Mouse (Mus musculus): Measurements from ENCODE around the gene Igfbp6. TPM values are rescaled to one million over a fixed set of nuclear protein-coding genes. Genes with fewer than 3 reads are reported as not detected.
"Not testable (repeated sequence)": the region's sequence is repeated elsewhere in the genome, so short reads cannot be mapped to it uniquely, and the experiment has no call there.

The Igfbp6 gene
- polyA plus RNA-seq, 1 experiment = 46.3 TPM

GRCm38 (mm10) chr15:102136129-102136758, 7.9 kb upstream of the Igfbp6 start, which contains the start of gene Spryd3:
Gene Spryd3, minus strand, starts transcription at chr15:102136234.
- DNase-seq (ENCODE audit: extremely low spot score in 1 of 2, low spot score in 1 of 2) = peak; percentile 95 to 99

- no peak for DNase-seq (ENCODE audit: extremely low spot score in 1 of 2, low spot score in 1 of 2)
Observed at GRCm38 (mm10) chr15:102141120-102141519, 3.0 kb upstream of the Igfbp6 start.

GRCm38 (mm10) chr15:102142914-102143912, 949 bp upstream of the Igfbp6 start:
- DNase-seq (ENCODE audit: extremely low spot score in 1 of 2, low spot score in 1 of 2) = peak in 1 of 2 experiments; percentile 65

GRCm38 (mm10) chr15:102144726-102145125, 564 bp downstream of the Igfbp6 start:
- no peak for DNase-seq (ENCODE audit: extremely low spot score in 1 of 2, low spot score in 1 of 2)

GRCm38 (mm10) chr15:102145330-102145729, 1.2 kb downstream of the Igfbp6 start:
- peak; percentile 56 to 86 for DNase-seq (ENCODE audit: extremely low spot score in 1 of 2, low spot score in 1 of 2)

- no peak for DNase-seq (ENCODE audit: extremely low spot score in 1 of 2, low spot score in 1 of 2)
Observed at GRCm38 (mm10) chr15:102146089-102146488, 1.9 kb downstream of the Igfbp6 start.

GRCm38 (mm10) chr15:102146882-102147281, 2.7 kb downstream of the Igfbp6 start:
- DNase-seq (ENCODE audit: extremely low spot score in 1 of 2, low spot score in 1 of 2) = peak in 1 of 2 experiments; percentile 69

- DNase-seq (ENCODE audit: extremely low spot score in 1 of 2, low spot score in 1 of 2) = no peak
Observed at GRCm38 (mm10) chr15:102147674-102148402, 3.7 kb downstream of the Igfbp6 start.

GRCm38 (mm10) chr15:102149561-102149960, 5.4 kb downstream of the Igfbp6 start:
- no peak for DNase-seq (ENCODE audit: extremely low spot score in 1 of 2, low spot score in 1 of 2)

- DNase-seq (ENCODE audit: extremely low spot score in 1 of 2, low spot score in 1 of 2) = no peak
Observed at GRCm38 (mm10) chr15:102150301-102151135, 6.4 kb downstream of the Igfbp6 start, which contains the start of gene Soat2. Gene Soat2, plus strand, starts transcription at chr15:102150526.

GRCm38 (mm10) chr15:102152646-102153045, 8.5 kb downstream of the Igfbp6 start:
- DNase-seq (ENCODE audit: extremely low spot score in 1 of 2, low spot score in 1 of 2) = no peak

- DNase-seq (ENCODE audit: extremely low spot score in 1 of 2, low spot score in 1 of 2) = not testable (repeated sequence)
Observed at GRCm38 (mm10) chr15:102155006-102155405, 10.8 kb downstream of the Igfbp6 start.

- DNase-seq (ENCODE audit: extremely low spot score in 1 of 2, low spot score in 1 of 2) = no peak
Observed at GRCm38 (mm10) chr15:102156836-102157235, 12.7 kb downstream of the Igfbp6 start.

GRCm38 (mm10) chr15:102160415-102161060, 16.4 kb downstream of the Igfbp6 start:
- DNase-seq (ENCODE audit: extremely low spot score in 1 of 2, low spot score in 1 of 2) = no peak

GRCm38 (mm10) chr15:102163900-102164693, 19.9 kb downstream of the Igfbp6 start:
- no peak for DNase-seq (ENCODE audit: extremely low spot score in 1 of 2, low spot score in 1 of 2)

GRCm38 (mm10) chr15:102165468-102166100, 21.4 kb downstream of the Igfbp6 start:
- DNase-seq (ENCODE audit: extremely low spot score in 1 of 2, low spot score in 1 of 2) = no peak

- no peak for DNase-seq (ENCODE audit: extremely low spot score in 1 of 2, low spot score in 1 of 2)
Observed at GRCm38 (mm10) chr15:102167620-102168021, 23.5 kb downstream of the Igfbp6 start.

GRCm38 (mm10) chr15:102169064-102169463, 24.9 kb downstream of the Igfbp6 start:
- no peak for DNase-seq (ENCODE audit: extremely low spot score in 1 of 2, low spot score in 1 of 2)
